Mouse (Mus musculus): ENCODE data around the gene Lipe. TPM values are rescaled to one million over a fixed set of nuclear protein-coding genes. Genes with fewer than 3 reads are reported as not detected.
"Not testable (repeated sequence)": the region's sequence is repeated elsewhere in the genome, so short reads cannot be mapped to it uniquely, and the experiment has no call there.

The Lipe gene
- total RNA-seq, 2 experiments from 2014 or later: 18.2 to 18.4 TPM

DNA sequence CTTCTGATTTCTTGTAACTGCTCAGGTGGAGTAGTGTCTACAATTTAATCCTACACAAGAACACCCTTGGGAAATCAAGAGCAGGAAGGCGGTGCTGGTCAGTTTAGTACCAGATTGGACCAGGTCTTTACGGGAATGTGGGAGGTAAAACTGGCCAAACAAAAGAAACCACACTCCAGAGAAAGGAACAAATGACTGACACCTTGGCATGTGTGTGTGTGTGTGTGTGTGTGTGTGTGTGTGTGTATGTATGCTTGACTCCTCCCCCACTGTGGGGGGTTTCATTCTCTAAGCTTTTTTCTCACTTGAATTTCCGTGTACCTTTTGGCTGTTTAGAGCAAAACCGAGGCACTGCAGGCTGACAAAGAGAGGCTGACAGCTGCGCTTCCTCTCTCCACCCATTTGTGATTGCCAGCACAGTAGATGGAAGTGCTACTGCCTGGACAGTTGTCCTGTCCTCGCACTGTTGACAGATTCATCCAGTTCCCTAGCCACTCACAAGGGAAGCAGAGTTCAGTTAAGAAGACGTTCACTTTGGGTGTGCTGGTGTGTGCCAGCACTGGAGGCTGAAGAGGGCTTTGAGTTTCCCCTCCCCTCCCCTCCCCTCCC lies 14.4 kb upstream of the Lipe start, which contains the start of gene Cxcl17:
Gene Cxcl17, minus strand, starts transcription at position 54 of the 609 bp plus-strand sequence.
- no peak for DNase-seq

DNA sequence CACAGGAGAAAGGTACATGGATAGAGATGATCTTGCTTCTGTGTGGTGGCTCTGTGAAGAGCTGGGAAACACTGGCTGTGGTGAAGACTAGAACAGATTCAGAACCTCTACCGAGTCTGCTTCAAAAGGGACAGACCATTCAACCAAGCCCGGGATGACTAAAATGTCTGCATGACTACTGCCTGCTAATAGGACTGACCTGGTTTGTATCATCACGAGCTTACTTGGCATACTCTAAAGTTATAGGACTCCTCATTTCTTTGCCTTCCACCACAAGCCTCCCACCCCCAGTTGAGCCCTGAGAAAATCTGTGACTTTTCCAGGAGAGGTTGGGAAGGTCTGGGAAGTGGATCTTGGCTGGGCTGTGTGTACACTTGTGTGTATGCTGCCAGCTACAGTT lies 13.4 kb upstream of the Lipe start:
- no peak for DNase-seq

DNA sequence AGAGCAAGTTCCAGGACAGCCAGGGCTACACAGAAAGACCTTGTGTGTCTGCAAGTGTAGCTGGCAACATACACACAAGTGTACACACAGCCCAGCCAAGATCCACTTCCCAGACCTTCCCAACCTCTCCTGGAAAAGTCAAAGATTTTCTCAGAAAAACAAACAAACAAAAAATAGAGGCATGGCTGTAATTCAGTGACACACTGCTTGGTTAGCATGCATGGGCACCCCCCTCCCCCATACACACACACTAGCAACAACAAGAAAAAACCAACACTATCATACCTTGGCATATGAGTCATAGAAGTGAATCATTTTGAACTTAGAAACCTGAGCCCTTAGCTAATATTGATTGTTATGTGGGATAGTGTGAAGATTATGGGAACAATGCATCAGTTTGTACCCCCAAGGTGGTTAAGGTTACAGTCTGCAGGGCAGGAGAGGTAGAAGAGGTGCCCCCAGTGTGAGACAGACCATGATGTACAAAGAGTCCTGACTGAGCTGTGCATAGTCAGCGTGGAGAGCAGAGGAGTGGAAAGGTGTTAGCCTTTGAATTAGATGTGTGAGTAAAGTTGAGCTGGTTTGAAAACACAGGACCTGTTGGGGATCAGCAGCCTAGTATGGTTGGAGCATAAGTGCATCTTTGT lies 12.6 kb upstream of the Lipe start:
- DNase-seq: no peak

GRCm38 (mm10) chr7:25409114-25409760 lies 10.7 kb upstream of the Lipe start:
- no peak for DNase-seq

GRCm38 (mm10) chr7:25406468-25406867 lies 8.0 kb upstream of the Lipe start:
- DNase-seq: no peak

GRCm38 (mm10) chr7:25402671-25403101 lies 4.2 kb upstream of the Lipe start:
- DNase-seq: no peak

GRCm38 (mm10) chr7:25401986-25402385 lies 3.5 kb upstream of the Lipe start:
- no peak for DNase-seq

DNA sequence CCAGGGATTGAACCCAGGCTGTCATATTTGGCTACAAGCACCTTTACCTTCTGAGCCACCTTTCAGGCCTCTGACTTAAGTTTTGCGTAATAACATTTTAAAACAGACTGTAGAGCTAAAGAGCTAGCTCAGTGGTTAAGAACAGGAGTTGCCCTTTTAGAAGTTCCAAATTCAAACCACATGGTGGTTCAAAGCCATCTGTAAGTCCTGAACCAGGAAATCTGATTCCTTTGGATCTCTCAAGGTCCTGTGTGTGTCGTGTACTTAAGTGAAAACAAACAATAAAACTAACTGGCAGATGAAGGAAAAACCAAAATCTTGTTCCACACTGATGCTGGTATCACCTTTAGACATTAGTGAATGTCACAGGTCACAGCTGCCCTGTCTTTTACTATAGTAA lies 3.0 kb upstream of the Lipe start:
- DNase-seq: no peak

GRCm38 (mm10) chr7:25399028-25399427 lies 518 bp upstream of the Lipe start:
- DNase-seq: not testable (repeated sequence)

DNA sequence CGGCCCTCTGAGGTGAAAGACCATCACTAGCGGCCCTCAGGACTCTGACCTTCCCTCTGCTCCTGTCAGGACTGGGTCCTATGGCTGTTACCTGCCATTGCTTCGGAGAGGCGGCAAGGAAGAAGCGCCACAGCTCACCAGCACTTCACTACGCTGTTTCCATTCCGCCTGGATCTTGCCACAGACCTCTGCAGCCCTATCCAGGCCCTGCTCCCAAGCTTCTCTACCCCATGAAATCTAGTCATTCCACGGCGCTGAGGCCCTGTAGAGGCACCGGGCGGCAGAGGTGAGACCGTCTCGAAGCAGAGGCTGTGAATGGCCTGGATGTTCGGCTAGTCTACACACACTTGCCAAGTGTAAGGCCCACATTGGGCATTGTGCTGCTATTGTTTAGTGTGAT lies 1.9 kb downstream of the Lipe start:
- no peak for DNase-seq

DNA sequence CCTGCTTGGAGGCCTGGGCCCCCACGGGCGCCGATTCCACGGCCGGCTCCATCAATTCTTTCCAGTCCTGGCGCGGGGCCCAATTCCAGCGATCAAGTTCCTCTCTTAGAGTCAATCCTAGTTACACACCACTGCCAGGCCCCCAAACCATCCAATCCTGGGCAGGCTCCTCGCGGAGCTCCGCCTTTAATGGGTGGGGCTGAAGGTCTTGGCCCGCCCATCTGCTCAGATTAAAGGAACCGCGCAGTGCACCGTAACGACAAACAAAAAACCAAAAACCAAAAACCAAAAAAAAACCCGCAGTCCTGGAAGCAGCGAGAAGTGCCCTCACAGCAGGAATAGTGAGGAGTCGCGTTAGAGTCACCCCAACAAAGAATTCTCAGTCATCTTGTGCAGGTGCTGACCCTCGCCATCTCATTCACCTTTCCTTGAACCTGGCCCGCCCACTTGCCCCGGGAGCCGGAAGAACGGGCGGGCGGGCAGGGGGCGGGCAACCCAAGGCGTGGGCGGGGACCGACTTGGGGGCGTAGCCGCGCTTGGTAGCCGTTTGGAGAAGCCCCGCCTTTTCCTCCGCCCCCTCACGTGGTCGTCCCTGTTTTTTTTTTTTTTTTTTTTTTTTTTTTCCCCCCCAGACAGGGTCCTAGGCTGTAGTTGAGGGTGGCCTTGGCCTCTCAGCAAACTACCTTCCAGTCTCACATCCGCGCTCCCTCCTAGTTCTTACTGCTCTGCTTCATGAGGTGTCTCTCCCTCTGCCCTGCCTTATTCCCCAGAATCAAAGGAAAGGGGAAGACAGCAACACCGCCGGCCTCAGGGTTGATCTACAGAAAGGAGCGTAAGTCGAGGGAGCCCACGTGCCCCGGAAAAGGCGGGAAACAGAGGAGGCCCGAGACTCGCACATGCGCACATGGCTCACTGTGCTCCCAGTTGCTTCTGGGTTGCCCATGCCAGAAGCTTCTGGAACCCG lies 2.7 kb downstream of the Lipe start:
- peak; percentile 98 for DNase-seq

DNA sequence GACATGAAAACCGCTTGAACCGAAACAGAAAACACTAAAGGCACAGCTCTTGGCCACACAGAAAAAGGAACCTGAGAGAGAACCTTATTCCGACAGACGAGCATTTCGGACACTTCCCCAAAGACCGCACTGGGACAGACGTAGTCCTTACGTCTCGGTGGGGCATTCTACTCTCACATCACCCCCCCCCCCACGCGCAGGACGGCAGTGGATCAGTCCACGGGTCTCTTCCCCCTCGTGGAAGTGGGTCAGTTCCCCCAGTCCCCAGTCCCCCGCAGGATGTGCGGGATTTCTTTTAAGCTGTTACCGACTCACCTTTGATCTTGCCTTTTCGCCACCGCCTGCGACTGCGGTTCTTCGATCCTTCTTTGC lies 3.3 kb downstream of the Lipe start:
- no peak for DNase-seq

DNA sequence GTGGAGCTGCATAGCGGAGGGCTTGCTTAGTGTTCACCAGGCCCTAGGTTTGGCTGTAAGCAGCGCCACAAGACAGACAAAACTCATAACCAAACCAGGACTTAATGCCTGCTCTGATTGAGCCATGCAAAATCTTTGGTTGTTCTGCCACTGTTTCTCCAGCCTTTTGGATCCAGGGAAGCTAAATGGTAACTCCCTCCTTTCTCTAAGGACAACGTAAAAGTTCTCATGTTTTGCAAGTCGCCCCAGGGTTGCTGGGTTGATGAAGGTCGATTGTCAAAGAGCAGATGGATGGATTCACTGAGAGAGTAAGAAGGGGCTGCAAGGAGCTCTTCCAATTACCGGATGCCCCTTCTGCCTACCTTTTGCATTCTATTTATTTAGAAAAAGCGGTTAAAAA lies 3.8 kb downstream of the Lipe start:
- DNase-seq: no peak

DNA sequence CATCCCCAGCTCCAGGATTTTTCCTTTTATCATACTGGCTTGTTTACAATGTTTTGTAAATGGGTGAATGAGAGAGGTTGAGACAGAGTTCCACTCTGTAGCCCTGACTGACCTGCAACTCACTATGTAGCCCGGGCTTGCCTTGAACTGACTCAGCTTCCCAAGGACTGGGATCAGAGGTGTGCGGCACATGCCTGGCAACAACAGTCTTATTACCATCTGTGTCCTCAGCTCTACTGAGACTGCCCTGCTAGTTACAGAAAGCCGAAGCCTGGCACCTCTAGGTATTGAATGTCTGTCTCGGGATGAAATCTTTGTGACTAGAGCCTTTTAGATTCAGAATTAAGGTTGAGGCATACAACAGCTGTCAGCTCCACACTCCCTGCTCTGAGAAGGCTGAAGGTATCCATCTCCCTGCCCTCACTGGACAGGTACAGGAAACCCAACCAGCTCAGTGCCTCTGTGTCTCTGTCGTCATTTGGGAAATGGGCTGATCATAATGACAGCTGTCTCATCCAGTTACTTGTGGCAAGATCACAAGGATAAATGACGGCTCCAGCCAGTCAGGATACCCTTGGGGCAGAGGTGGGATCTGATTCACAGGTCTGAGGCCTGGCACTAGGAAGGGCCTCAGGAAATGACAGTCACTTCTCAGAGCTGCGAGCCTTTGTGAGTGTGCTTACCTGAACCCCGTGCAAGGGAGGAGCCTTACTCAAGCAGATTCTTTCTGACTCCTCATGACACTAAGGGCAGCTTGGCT lies 4.9 kb downstream of the Lipe start:
- no peak for DNase-seq

GRCm38 (mm10) chr7:25392851-25393250 lies 5.7 kb downstream of the Lipe start:
- DNase-seq: no peak

DNA sequence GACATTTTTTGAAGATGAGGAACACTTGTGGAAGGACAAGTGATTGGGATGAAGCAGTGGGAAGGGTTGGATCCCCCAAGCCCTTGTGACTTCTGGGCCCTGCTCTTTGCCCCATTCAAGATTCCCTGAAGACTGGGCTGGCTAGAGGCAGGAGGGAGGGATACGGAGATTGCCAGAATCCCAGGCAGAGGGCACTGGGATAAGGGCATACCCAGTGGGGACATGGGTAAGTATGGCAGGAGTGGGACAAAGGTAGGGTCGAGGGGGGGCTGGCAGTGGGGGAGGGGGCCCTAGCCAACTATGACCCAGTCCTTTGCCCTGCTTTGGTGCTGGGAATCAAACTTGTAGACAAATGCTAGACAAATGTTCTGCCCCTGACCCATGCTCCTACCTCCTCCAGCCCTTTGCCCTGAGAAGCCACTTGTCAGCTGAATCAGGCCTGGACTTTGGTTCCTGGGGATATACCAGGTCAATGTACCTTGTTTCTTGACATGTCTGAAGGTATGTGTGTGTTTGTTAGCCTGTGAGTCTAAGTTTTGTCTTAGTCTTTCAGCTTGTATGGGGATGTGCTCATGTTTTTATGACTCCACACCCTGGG lies 6.6 kb downstream of the Lipe start:
- DNase-seq: no peak

GRCm38 (mm10) chr7:25390986-25391385 lies 7.5 kb downstream of the Lipe start:
- no peak for DNase-seq

- peak; percentile 57 for DNase-seq
Observed at GRCm38 (mm10) chr7:25390054-25390770, 8.3 kb downstream of the Lipe start.

- DNase-seq: no peak
Observed at GRCm38 (mm10) chr7:25388916-25389315, 9.6 kb downstream of the Lipe start.

DNA sequence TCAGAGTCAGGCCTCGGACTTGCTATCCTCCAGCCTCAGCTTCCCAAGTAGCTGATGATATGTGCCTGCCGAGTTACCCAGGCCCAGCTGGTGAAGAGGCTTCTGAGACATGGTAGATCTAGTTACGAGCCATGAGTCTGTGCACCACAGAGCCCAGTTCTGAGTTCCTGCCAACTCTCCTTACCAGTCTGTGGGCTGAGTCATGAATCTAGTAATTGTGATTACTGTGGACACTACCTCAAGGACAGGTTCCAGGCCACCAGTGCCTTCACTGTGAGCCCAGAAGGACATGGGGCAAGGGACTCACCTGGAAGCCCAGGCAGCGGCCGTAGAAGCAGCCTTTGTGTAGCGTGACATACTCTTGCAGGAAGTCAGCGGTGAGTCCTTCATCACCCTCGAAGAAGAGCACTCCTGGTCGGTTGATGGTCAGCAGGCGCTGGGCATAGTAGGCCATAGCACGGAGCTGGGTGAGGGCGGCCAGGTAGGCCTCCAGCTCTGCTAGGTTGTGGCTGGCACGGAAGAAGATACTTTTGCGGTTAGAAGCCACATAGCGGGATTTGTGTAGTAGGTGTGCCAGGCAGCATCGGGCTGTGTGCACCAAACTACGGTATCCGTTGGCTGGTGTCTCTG lies 10.6 kb downstream of the Lipe start:
- DNase-seq: no peak

Measured in gastrocnemius, postnatal 10 days (tissue).